ENCODE assay signal across 8 mouse cellular contexts in the genomic region with DNA sequence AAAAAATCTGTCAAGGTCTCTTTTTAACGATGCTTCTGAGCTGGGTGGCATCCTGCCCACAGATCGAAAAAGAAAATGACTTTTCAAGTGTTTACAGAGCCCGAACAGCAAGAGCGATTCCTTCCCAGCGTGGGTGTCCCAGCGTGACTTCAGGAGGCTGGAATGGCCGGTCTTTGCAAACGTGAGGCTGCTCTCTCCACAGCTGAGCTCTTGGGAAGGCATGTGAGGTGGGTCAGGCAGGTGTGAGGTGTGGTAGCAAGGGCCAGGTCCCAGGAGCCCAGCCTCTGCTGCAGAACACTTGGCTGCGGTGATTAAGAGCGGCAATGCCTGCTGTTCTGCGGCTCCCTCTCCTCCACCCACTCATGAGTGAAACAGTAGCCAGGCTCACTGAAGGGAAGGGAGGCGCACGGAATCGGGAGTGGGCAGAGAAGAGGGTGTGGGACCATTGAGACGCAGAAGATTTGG.
A peak's percentile ranks its signal among the peaks of the same experiment; 100 is the strongest.
DNase-seq lines count a peak whose midpoint lies in the region; ATAC-seq and TF ChIP-seq lines count a peak whose summit lies in the region.

No protein-coding gene starts in this region.

- no peak for TF ChIP-seq POLR2A in limb, embryonic 14.5 days (IDR thresholded peaks at IDR 0.05; ENCODE audit: borderline replicate concordance, extremely low read depth, insufficient read depth, insufficient read length)

- H3K4me3 ChIP-seq in kidney, embryonic 15.5 days (replicated peaks) = no peak overlapping the region
- H3K4me3 ChIP-seq in limb, embryonic 14.5 days (replicated peaks; ENCODE audit: low read length) = no peak overlapping the region

- no peak for ATAC-seq in kidney, embryonic 15.5 days (replicated peaks; ENCODE audit: low FRiP score)
- ATAC-seq in limb, embryonic 14.5 days (ENCODE audit: low FRiP score, low read depth) = no peak

- DNase-seq in 3134 (ENCODE audit: extremely low read depth, insufficient read length, low spot score) = peak; percentile 7
- DNase-seq in R1 (ENCODE audit: low read depth, low spot score) = peak; percentile 14
- DNase-seq in limb, embryonic 14.5 days (ENCODE audit: low spot score) = no peak
- DNase-seq in adrenal gland, postnatal 14 days = no peak
- DNase-seq in gastrocnemius, postnatal 25 days = no peak
- DNase-seq in adrenal gland, postnatal 4 days (ENCODE audit: low spot score in 2 of 2) = no peak
- no peak for DNase-seq in spleen, postnatal 10 days (ENCODE audit: low spot score in 2 of 2)

- peak overlapping the region; percentile 29; the same call in 1 of the 2 replicates for H3K4me2 ChIP-seq in kidney, embryonic 15.5 days
- H3K4me2 ChIP-seq in limb, embryonic 14.5 days (replicated peaks; ENCODE audit: low read depth, low read length, severe bottlenecking) = peak overlapping the region; percentile 20; the same call in 1 of the 2 replicates

- H3K36me3 ChIP-seq in kidney, embryonic 15.5 days = no peaks in the 10 kb centered on the region
- H3K36me3 ChIP-seq in limb, embryonic 14.5 days (ENCODE audit: control insufficient read depth, insufficient read depth, low read length) = no peaks in the 10 kb centered on the region

- H3K27me3 ChIP-seq in kidney, embryonic 15.5 days = no peaks in the 10 kb centered on the region
- H3K27me3 ChIP-seq in limb, embryonic 14.5 days (ENCODE audit: control insufficient read depth, insufficient read depth, low read length) = no peaks in the 10 kb centered on the region

- 0 out of 2 replicates have a peak, but pooled peaks cover 2% of the 10 kb centered on the region for H3K9me3 ChIP-seq in kidney, embryonic 15.5 days (replicated peaks)
- no peaks in the 10 kb centered on the region for H3K9me3 ChIP-seq in limb, embryonic 14.5 days (ENCODE audit: control insufficient read depth, low read length)

- H3K27ac ChIP-seq in kidney, embryonic 15.5 days = no peak overlapping the region
- no peak overlapping the region for H3K27ac ChIP-seq in limb, embryonic 14.5 days (replicated peaks; ENCODE audit: low read depth, low read length)

- H3K9ac ChIP-seq in kidney, embryonic 15.5 days = no peak overlapping the region
- no peak overlapping the region for H3K9ac ChIP-seq in limb, embryonic 14.5 days (ENCODE audit: low read depth, low read length, severe bottlenecking)

- 41% methylated on average over 15 of the region's 15 CpGs for WGBS in kidney, embryonic 15.5 days
- WGBS in limb, embryonic 14.5 days = 51% methylated on average over 15 of the region's 15 CpGs

- H3K4me1 ChIP-seq in kidney, embryonic 15.5 days = peaks cover 23% of the 10 kb centered on the region
- H3K4me1 ChIP-seq in limb, embryonic 14.5 days (ENCODE audit: control insufficient read depth, insufficient read depth, low read length) = no peaks in the 10 kb centered on the region

Comparison
In these comparisons a context has a peak if more than half of its experiments do, and no peak if none do; other contexts are left out.
1. DNase-seq: peak in 3134 (single experiment) and R1 (single experiment); none in limb, embryonic 14.5 days (single experiment), adrenal gland, postnatal 14 days (single experiment), gastrocnemius, postnatal 25 days (single experiment), adrenal gland, postnatal 4 days (0 of 2) and spleen, postnatal 10 days (0 of 2).